Mouse (Mus musculus) brown adipose tissue, adult 24 weeks (tissue): Measurements from ENCODE around the gene Smad9. TPM values are rescaled to one million over a fixed set of nuclear protein-coding genes. Genes with fewer than 3 reads are reported as not detected.

Experiments
- H3K27ac ChIP-seq: fragments of 200-500 bp; replicated peaks from 2 replicates; pipeline ENCODE4 v1.5.1; 2012; ENCODE audit warnings: low read depth, mild to moderate bottlenecking, low read length
- H3K4me1 ChIP-seq: fragments of 200-500 bp; 2 replicates; pipeline ENCODE4 v1.6.1; 2012; ENCODE audit warnings: low read length, mixed read lengths; ENCODE audit not compliant: control insufficient read depth, insufficient read depth, insufficient read length
- H3K4me3 ChIP-seq: fragments of 200-500 bp; 2 replicates; pipeline ENCODE4 v1.5.1; 2012; ENCODE audit warnings: low read depth, mild to moderate bottlenecking, low read length, moderate library complexity; ENCODE audit not compliant: insufficient read depth
- polyA plus RNA-seq: library from polyadenylated mRNA; stranded (reverse); fragments of >200 nt; gene quantifications from 2 replicates; pipeline ENCODE4 v1.2.4, GENCODE M21; 2012; ENCODE audit not compliant: missing spikeins, insufficient read depth, insufficient read length

Gene Smad9
- polyA plus RNA-seq, 1 experiment: 0.32 TPM

- no peak overlapping the region for H3K27ac ChIP-seq
- no peaks in the 10 kb centered on the region for H3K4me1 ChIP-seq
- H3K4me3 ChIP-seq: no peak overlapping the region
Observed at GRCm38 (mm10) chr3:54769349-54770275, 14.2 kb downstream of the Smad9 start.

- Histone ChIP-seq H3K4me1 (no peaks in the 10 kb centered on the region), H3K27ac (no peak overlapping the region), H3K4me3 (no peak overlapping the region)
Observed at GRCm38 (mm10) chr3:54773613-54774012, 18.2 kb downstream of the Smad9 start.

GRCm38 (mm10) chr3:54775989-54776631 lies 20.7 kb downstream of the Smad9 start:
- Histone ChIP-seq H3K27ac (no peak overlapping the region), H3K4me3 (no peak overlapping the region), H3K4me1 (no peaks in the 10 kb centered on the region)

GRCm38 (mm10) chr3:54790601-54791000 lies 35.2 kb downstream of the Smad9 start:
- Histone ChIP-seq H3K4me3 (no peak overlapping the region), H3K27ac (no peak overlapping the region), H3K4me1 (no peaks in the 10 kb centered on the region)

- Histone ChIP-seq H3K4me1 (no peaks in the 10 kb centered on the region), H3K4me3 (no peak overlapping the region), H3K27ac (no peak overlapping the region)
Observed at GRCm38 (mm10) chr3:54791822-54792677, 36.7 kb downstream of the Smad9 start.

- H3K27ac ChIP-seq: no peak overlapping the region
- no peaks in the 10 kb centered on the region for H3K4me1 ChIP-seq
- no peak overlapping the region for H3K4me3 ChIP-seq
Observed at GRCm38 (mm10) chr3:54793762-54794161, 38.4 kb downstream of the Smad9 start.

GRCm38 (mm10) chr3:54795379-54795778 lies 40.0 kb downstream of the Smad9 start:
- Histone ChIP-seq H3K27ac (no peak overlapping the region), H3K4me1 (no peaks in the 10 kb centered on the region), H3K4me3 (no peak overlapping the region)

- Histone ChIP-seq H3K4me3 (no peak overlapping the region), H3K27ac (no peak overlapping the region), H3K4me1 (no peaks in the 10 kb centered on the region)
Observed at GRCm38 (mm10) chr3:54795806-54796205, 40.4 kb downstream of the Smad9 start.

- Histone ChIP-seq H3K27ac (no peak overlapping the region), H3K4me3 (no peak overlapping the region), H3K4me1 (no peaks in the 10 kb centered on the region)
Observed at GRCm38 (mm10) chr3:54797211-54797610, 41.8 kb downstream of the Smad9 start.

GRCm38 (mm10) chr3:54803713-54804112 lies 48.3 kb downstream of the Smad9 start:
- H3K4me3 ChIP-seq: no peak overlapping the region
- H3K4me1 ChIP-seq: 0 out of 2 replicates have a peak, but pooled peaks cover 3% of the 10 kb centered on the region
- H3K27ac ChIP-seq: no peak overlapping the region

GRCm38 (mm10) chr3:54807061-54807661 lies 51.8 kb downstream of the Smad9 start:
- H3K4me3 ChIP-seq: peak overlapping the region; percentile 94
- H3K27ac ChIP-seq: peak overlapping the region; percentile 82
- H3K4me1 ChIP-seq: 0 out of 2 replicates have a peak, but pooled peaks cover 3% of the 10 kb centered on the region

- peak within 1 kb of the TSS; percentile 82 for H3K27ac ChIP-seq
- peak within 1 kb of the TSS; percentile 94 for H3K4me3 ChIP-seq
- H3K4me1 ChIP-seq: 0 out of 2 replicates have a peak, but pooled peaks cover 3% of the 10 kb centered on the region
Observed at GRCm38 (mm10) chr3:54807666-54808217, 52.4 kb downstream of the Smad9 start, which contains the start of gene Rfxap. Gene Rfxap (minus strand): TSS chr3:54807791.

GRCm38 (mm10) chr3:54809111-54809510 lies 53.7 kb downstream of the Smad9 start:
- no peak overlapping the region for H3K27ac ChIP-seq
- no peak overlapping the region for H3K4me3 ChIP-seq
- 0 out of 2 replicates have a peak, but pooled peaks cover 3% of the 10 kb centered on the region for H3K4me1 ChIP-seq

- H3K27ac ChIP-seq: no peak overlapping the region
Observed at GRCm38 (mm10) chr3:54811616-54812015, 56.2 kb downstream of the Smad9 start.

More at GRCm38 (mm10) chr3:54811616-54812015, 56.2 kb downstream of the Smad9 start:
- H3K4me3 ChIP-seq: no peak overlapping the region
- no peaks in the 10 kb centered on the region for H3K4me1 ChIP-seq
